Mouse (Mus musculus) gastrocnemius, postnatal 25 days (tissue): ENCODE data around the gene 1110008L16Rik. TPM values are rescaled to one million over a fixed set of nuclear protein-coding genes. Genes with fewer than 3 reads are reported as not detected.
"Not testable (repeated sequence)": the region's sequence is repeated elsewhere in the genome, so short reads cannot be mapped to it uniquely, and the experiment has no call there.

ENCODE experiments used
- DNase-seq: peaks from one replicate; pipeline ENCODE4 v3.0.0; 2022
- total RNA-seq, 2 experiments: library from RNA; stranded (reverse); gene quantifications; 1 replicate in 1 of 2; 2 replicates in 1 of 2; pipeline ENCODE4 v1.2.3; 2021

1110008L16Rik gene
- total RNA-seq, 2 experiments from 2014 or later: 8.7 to 8.9 TPM

GRCm38 (mm10) chr12:55392733-55393577 is 93.6 kb downstream of the 1110008L16Rik start:
- DNase-seq: no peak

GRCm38 (mm10) chr12:55395601-55396000 is 96.2 kb downstream of the 1110008L16Rik start:
- DNase-seq: not testable (repeated sequence)

GRCm38 (mm10) chr12:55396536-55396935 is 97.2 kb downstream of the 1110008L16Rik start:
- DNase-seq: no peak

GRCm38 (mm10) chr12:55397544-55398239 is 98.3 kb downstream of the 1110008L16Rik start:
- DNase-seq: no peak

GRCm38 (mm10) chr12:55398240-55399127 is 99.1 kb downstream of the 1110008L16Rik start:
- DNase-seq: peak; percentile 92

GRCm38 (mm10) chr12:55399128-55399677 is 99.8 kb downstream of the 1110008L16Rik start:
- no peak for DNase-seq

- DNase-seq: no peak
Measured at GRCm38 (mm10) chr12:55407888-55408287, 108.5 kb downstream of the 1110008L16Rik start.

- DNase-seq: no peak
Measured at GRCm38 (mm10) chr12:55415255-55415654, 115.9 kb downstream of the 1110008L16Rik start.

GRCm38 (mm10) chr12:55415762-55416161 is 116.4 kb downstream of the 1110008L16Rik start:
- DNase-seq: no peak

GRCm38 (mm10) chr12:55420220-55420619 is 120.8 kb downstream of the 1110008L16Rik start:
- DNase-seq: no peak

GRCm38 (mm10) chr12:55422057-55422456 is 122.7 kb downstream of the 1110008L16Rik start:
- DNase-seq: no peak

- DNase-seq: no peak
Measured at GRCm38 (mm10) chr12:55426300-55426699, 126.9 kb downstream of the 1110008L16Rik start.

GRCm38 (mm10) chr12:55429201-55429600 is 129.8 kb downstream of the 1110008L16Rik start:
- no peak for DNase-seq

GRCm38 (mm10) chr12:55429956-55430355 is 130.6 kb downstream of the 1110008L16Rik start:
- DNase-seq: no peak

Other genes with a start within 250 kb of the 1110008L16Rik start
- 1 to 10 TPM; 5.6 to 6.6 TPM for gene 2700097O09Rik, start 219.5 kb upstream of the 1110008L16Rik start, total RNA-seq
- gene Srp54a, start 219.3 kb upstream of the 1110008L16Rik start, total RNA-seq: 10 to 100 TPM; 62.6 to 69.8 TPM
- 1 to 10 TPM; 3.9 to 8.4 TPM for gene Fam177a, start 175.1 kb upstream of the 1110008L16Rik start, total RNA-seq
- 10 to 100 TPM; 31.1 to 32.2 TPM for gene Srp54b, start 144.5 kb upstream of the 1110008L16Rik start, total RNA-seq
- 1 to 10 TPM in 1 of 2 experiments, not detected in 1; 2.9 TPM for gene 1700047I17Rik2, start 100.0 kb upstream of the 1110008L16Rik start, total RNA-seq
- 10 to 100 TPM; 21.9 to 25.3 TPM for gene Srp54c, start 69.4 kb upstream of the 1110008L16Rik start, total RNA-seq
- gene Ppp2r3c, start 3.4 kb downstream of the 1110008L16Rik start, total RNA-seq: 10 to 100 TPM; 10.1 to 10.3 TPM
- gene Psma6, start 84.6 kb downstream of the 1110008L16Rik start, total RNA-seq: 100 to 1,000 TPM; 140 to 155 TPM
- 10 to 100 TPM; 17.8 to 20.8 TPM for gene Nfkbia, start 193.1 kb downstream of the 1110008L16Rik start, total RNA-seq